Mouse (Mus musculus) forebrain, embryonic 12.5 days (tissue): ENCODE measurements around the gene Cpe. TPM values are rescaled to one million over a fixed set of nuclear protein-coding genes. Genes with fewer than 3 reads are reported as not detected.

Experiments used
- ATAC-seq: fragments of 200-750 bp; cut with Nextera tagmentation; 2 replicates; pipeline ENCODE4 v1.8.0; 2017; ENCODE audit warnings: moderate TSS enrichment; ENCODE audit not compliant: low FRiP score
- H3K27ac ChIP-seq: fragments of 300-500 bp; sonication (generic); 2 replicates; pipeline ENCODE4 v1.5.1; 2016; ENCODE audit warnings: mild to moderate bottlenecking
- H3K27me3 ChIP-seq: fragments of 300-500 bp; sonication (generic); 2 replicates; pipeline ENCODE4 v1.6.1; 2016; ENCODE audit warnings: mild to moderate bottlenecking
- H3K36me3 ChIP-seq: fragments of 300-500 bp; sonication (generic); replicated peaks from 2 replicates; pipeline ENCODE4 v1.6.1; 2016; ENCODE audit warnings: mild to moderate bottlenecking
- H3K4me1 ChIP-seq: fragments of 300-500 bp; sonication (generic); 2 replicates; pipeline ENCODE4 v1.6.1; 2016
- H3K4me2 ChIP-seq: fragments of 300-500 bp; sonication (generic); 2 replicates; pipeline ENCODE4 v1.6.1; 2016; ENCODE audit warnings: mild to moderate bottlenecking, moderate library complexity
- H3K4me3 ChIP-seq: fragments of 300-500 bp; sonication (generic); replicated peaks from 2 replicates; pipeline ENCODE4 v1.5.1; 2016; ENCODE audit warnings: mild to moderate bottlenecking
- H3K9ac ChIP-seq: fragments of 300-500 bp; sonication (generic); 2 replicates; pipeline ENCODE4 v1.6.1; 2016; ENCODE audit warnings: mild to moderate bottlenecking
- H3K9me3 ChIP-seq: fragments of 300-500 bp; sonication (generic); 2 replicates; pipeline ENCODE4 v1.6.1; 2016
- WGBS: fragments of 180-500 bp; shearing (Covaris S2); methylation state at CpG from one replicate; pipeline ENCODE4 v1.1.7; 2016; 5-methylcytosine and 5-hydroxymethylcytosine counted together
- polyA plus RNA-seq: library from polyadenylated mRNA; unstranded; fragments of >200 nt; fragmentation: Nextera tagmentation; extraction: Ambion mirVana; gene quantifications from 2 replicates; pipeline ENCODE4 v1.2.1, GENCODE M21; 2016

Cpe gene
- 367 and 417 TPM in 2 replicates for polyA plus RNA-seq

- peak; percentile 98 for ATAC-seq
These were observed at the start of gene Cpe for GRCm38 (mm10) chr8:64692651-64693201. TSS of gene Cpe (minus strand) at chr8:64693054.

GRCm38 (mm10) chr8:64740547-64741211 lies 47.8 kb upstream of the Cpe start:
- H3K27me3 ChIP-seq: no peaks in the 10 kb centered on the region
- no peak overlapping the region for H3K4me3 ChIP-seq
- no peak overlapping the region for H3K9ac ChIP-seq
- H3K36me3 ChIP-seq: no peaks in the 10 kb centered on the region
- no peaks in the 10 kb centered on the region for H3K9me3 ChIP-seq
- WGBS: 93% methylated on average over 13 of the region's 13 CpGs
- H3K4me2 ChIP-seq: no peak overlapping the region
- no peak for ATAC-seq
- no peak overlapping the region for H3K27ac ChIP-seq
- H3K4me1 ChIP-seq: no peaks in the 10 kb centered on the region

More at GRCm38 (mm10) chr8:64692651-64693201, at the start of gene Cpe:
- WGBS: under 1% methylated on average over 51 of the region's 54 CpGs
- Histone ChIP-seq H3K4me3 (peak within 1 kb of the TSS; percentile 81), H3K4me1 (peaks cover 31% of the 10 kb centered on the region), H3K9me3 (no peaks in the 10 kb centered on the region), H3K36me3 (no peaks in the 10 kb centered on the region), H3K27me3 (no peaks in the 10 kb centered on the region), H3K4me2 (peak within 1 kb of the TSS; percentile 63), H3K27ac (peak within 1 kb of the TSS; percentile 99), H3K9ac (peak within 1 kb of the TSS; percentile 96)

GRCm38 (mm10) chr8:64738916-64739315 lies 46.1 kb upstream of the Cpe start:
- 60% methylated on average over 1 of the region's 1 CpGs for WGBS
- no peaks in the 10 kb centered on the region for H3K9me3 ChIP-seq
- H3K27ac ChIP-seq: no peak overlapping the region
- no peaks in the 10 kb centered on the region for H3K36me3 ChIP-seq
- H3K27me3 ChIP-seq: no peaks in the 10 kb centered on the region
- H3K4me2 ChIP-seq: no peak overlapping the region
- peaks cover 6% of the 10 kb centered on the region; the same call in 1 of the 2 replicates for H3K4me1 ChIP-seq
- no peak; the same call in 1 of the 2 replicates for ATAC-seq
- no peak overlapping the region for H3K9ac ChIP-seq
- H3K4me3 ChIP-seq: no peak overlapping the region

GRCm38 (mm10) chr8:64736767-64737323 lies 44.0 kb upstream of the Cpe start:
- H3K9ac ChIP-seq: no peak overlapping the region
- no peaks in the 10 kb centered on the region for H3K36me3 ChIP-seq
- H3K27me3 ChIP-seq: no peaks in the 10 kb centered on the region
- no peak overlapping the region for H3K27ac ChIP-seq
- WGBS: 79% methylated on average over 3 of the region's 3 CpGs
- H3K9me3 ChIP-seq: no peaks in the 10 kb centered on the region
- ATAC-seq: no peak
- H3K4me2 ChIP-seq: no peak overlapping the region
- H3K4me1 ChIP-seq: peaks cover 15% of the 10 kb centered on the region
- no peak overlapping the region for H3K4me3 ChIP-seq

- Histone ChIP-seq H3K27ac (no peak overlapping the region), H3K36me3 (peaks cover 10% of the 10 kb centered on the region), H3K9ac (no peak overlapping the region), H3K4me2 (no peak overlapping the region), H3K27me3 (no peaks in the 10 kb centered on the region), H3K4me1 (peaks cover 32% of the 10 kb centered on the region), H3K4me3 (no peak overlapping the region), H3K9me3 (no peaks in the 10 kb centered on the region)
- 86% methylated on average over 8 of the region's 8 CpGs for WGBS
- ATAC-seq: no peak
These were observed 42.3 kb upstream of the Cpe start for GRCm38 (mm10) chr8:64735161-64735560.

GRCm38 (mm10) chr8:64733271-64733943 lies 40.6 kb upstream of the Cpe start, which contains the start of gene Msmo1:
TSS of gene Msmo1 (minus strand) at chr8:64733792.
- H3K4me1 ChIP-seq: peaks cover 47% of the 10 kb centered on the region
- WGBS: under 1% methylated on average over 60 of the region's 60 CpGs
- H3K4me3 ChIP-seq: peak within 1 kb of the TSS; percentile 78
- peak; percentile 100 for ATAC-seq
- H3K36me3 ChIP-seq: peaks cover 28% of the 10 kb centered on the region
- peak within 1 kb of the TSS; percentile 80 for H3K9ac ChIP-seq
- H3K4me2 ChIP-seq: peak within 1 kb of the TSS; percentile 69
- H3K27me3 ChIP-seq: no peaks in the 10 kb centered on the region
- peak within 1 kb of the TSS; percentile 85 for H3K27ac ChIP-seq
- H3K9me3 ChIP-seq: no peaks in the 10 kb centered on the region

GRCm38 (mm10) chr8:64732596-64732995 lies 39.7 kb upstream of the Cpe start:
- Histone ChIP-seq H3K4me1 (peaks cover 47% of the 10 kb centered on the region), H3K36me3 (peaks cover 32% of the 10 kb centered on the region), H3K4me3 (peak overlapping the region; percentile 78), H3K27me3 (no peaks in the 10 kb centered on the region), H3K4me2 (peak overlapping the region; percentile 69), H3K27ac (no peak overlapping the region; the same call in 1 of the 2 replicates), H3K9me3 (no peaks in the 10 kb centered on the region), H3K9ac (peak overlapping the region; percentile 80)
- 9% methylated on average over 9 of the region's 9 CpGs for WGBS
- no peak for ATAC-seq

- Histone ChIP-seq H3K27me3 (no peaks in the 10 kb centered on the region), H3K9me3 (no peaks in the 10 kb centered on the region), H3K4me1 (peaks cover 40% of the 10 kb centered on the region), H3K36me3 (peaks cover 73% of the 10 kb centered on the region), H3K27ac (no peak overlapping the region), H3K4me3 (no peak overlapping the region), H3K9ac (no peak overlapping the region), H3K4me2 (no peak overlapping the region)
- WGBS: 92% methylated on average over 7 of the region's 7 CpGs
- no peak for ATAC-seq
These were observed 35.3 kb upstream of the Cpe start for GRCm38 (mm10) chr8:64728156-64728555.

GRCm38 (mm10) chr8:64726190-64726695 lies 33.4 kb upstream of the Cpe start:
- Histone ChIP-seq H3K9me3 (no peaks in the 10 kb centered on the region), H3K27me3 (no peaks in the 10 kb centered on the region), H3K4me3 (no peak overlapping the region), H3K36me3 (peaks cover 89% of the 10 kb centered on the region), H3K4me2 (no peak overlapping the region), H3K4me1 (peaks cover 26% of the 10 kb centered on the region), H3K9ac (no peak overlapping the region), H3K27ac (no peak overlapping the region)
- no peak for ATAC-seq
- WGBS: 87% methylated on average over 4 of the region's 4 CpGs

- Histone ChIP-seq H3K27me3 (no peaks in the 10 kb centered on the region), H3K4me2 (no peak overlapping the region), H3K9me3 (no peaks in the 10 kb centered on the region), H3K27ac (no peak overlapping the region), H3K4me3 (no peak overlapping the region), H3K9ac (no peak overlapping the region), H3K36me3 (peaks cover 88% of the 10 kb centered on the region), H3K4me1 (no peaks in the 10 kb centered on the region)
- no peak for ATAC-seq
- 92% methylated on average over 2 of the region's 2 CpGs for WGBS
These were observed 30.4 kb upstream of the Cpe start for GRCm38 (mm10) chr8:64723206-64723605.

- H3K27ac ChIP-seq: no peak overlapping the region
- H3K36me3 ChIP-seq: peaks cover 73% of the 10 kb centered on the region
- H3K4me3 ChIP-seq: no peak overlapping the region
- H3K4me2 ChIP-seq: no peak overlapping the region
- H3K27me3 ChIP-seq: no peaks in the 10 kb centered on the region
- 86% methylated on average over 7 of the region's 7 CpGs for WGBS
- ATAC-seq: no peak
- 0 out of 2 replicates have a peak, but pooled peaks cover 4% of the 10 kb centered on the region for H3K9me3 ChIP-seq
- no peak overlapping the region for H3K9ac ChIP-seq
- no peaks in the 10 kb centered on the region for H3K4me1 ChIP-seq
These were observed 25.0 kb upstream of the Cpe start for GRCm38 (mm10) chr8:64717868-64718267.

- ATAC-seq: no peak
- H3K9me3 ChIP-seq: 0 out of 2 replicates have a peak, but pooled peaks cover 4% of the 10 kb centered on the region
These were observed 19.6 kb upstream of the Cpe start for GRCm38 (mm10) chr8:64712499-64712898.

More at GRCm38 (mm10) chr8:64712499-64712898, 19.6 kb upstream of the Cpe start:
- Histone ChIP-seq H3K4me1 (0 out of 2 replicates have a peak, but pooled peaks cover 4% of the 10 kb centered on the region), H3K36me3 (peaks cover 23% of the 10 kb centered on the region), H3K27ac (no peak overlapping the region), H3K27me3 (no peaks in the 10 kb centered on the region), H3K4me3 (no peak overlapping the region), H3K4me2 (no peak overlapping the region), H3K9ac (no peak overlapping the region)
- whole genome bisulfite sequencing: 90% methylated on average over 7 of the region's 7 CpGs
